Mouse (Mus musculus) heart, postnatal 0 days (tissue): ENCODE measurements at regions not wholly inside any gene's neighbourhood (a gene's known extent, or its start where the extent isn't known, plus 50 kb on each side); places are given as distances from the start of the nearest gene placed in this dataset.

Experiments
- CTCF ChIP-seq: IDR thresholded peaks from 2 replicates; pipeline ENCODE4 v1.5.1; 2016; ENCODE audit warnings: antibody characterized with exemption, control low read depth, low read depth
- EP300 ChIP-seq: IDR thresholded peaks from 2 replicates; pipeline ENCODE4 v1.6.1; 2016; ENCODE audit warnings: antibody characterized with exemption, low read depth

- no peak for TF ChIP-seq CTCF
- no peak for TF ChIP-seq EP300
Observed at GRCm38 (mm10) chr16:64275860-64276597, 326.2 kb downstream of the Csnka2ip start.
